Mouse (Mus musculus) stomach, embryonic 15.5 days (tissue): Measurements from ENCODE around the gene Tmem115. TPM values are rescaled to one million over a fixed set of nuclear protein-coding genes. Genes with fewer than 3 reads are reported as not detected.
A peak's percentile ranks its signal among the peaks of the same experiment; 100 is the strongest.

ENCODE experiments used
- ATAC-seq: fragments of 200-750 bp; cut with Nextera tagmentation; 2 replicates; pipeline ENCODE4 v1.8.0; 2017; ENCODE audit warnings: low read depth, moderate number of reproducible peaks, moderate TSS enrichment; ENCODE audit not compliant: insufficient read depth, low FRiP score
- H3K27ac ChIP-seq: fragments of 300-500 bp; sonication (generic); 2 replicates; pipeline ENCODE4 v1.5.1; 2015; ENCODE audit warnings: mild to moderate bottlenecking, inconsistent platforms
- H3K27me3 ChIP-seq: fragments of 300-500 bp; sonication (generic); replicated peaks from 2 replicates; pipeline ENCODE4 v1.6.1; 2015; ENCODE audit warnings: inconsistent platforms
- H3K36me3 ChIP-seq: fragments of 300-500 bp; sonication (generic); 2 replicates; pipeline ENCODE4 v1.6.1; 2015; ENCODE audit warnings: inconsistent platforms
- H3K4me1 ChIP-seq: fragments of 300-500 bp; sonication (generic); 2 replicates; pipeline ENCODE4 v1.6.1; 2015; ENCODE audit warnings: inconsistent platforms
- H3K4me2 ChIP-seq: fragments of 300-500 bp; sonication (generic); 2 replicates; pipeline ENCODE4 v1.6.1; 2015; ENCODE audit warnings: mild to moderate bottlenecking, inconsistent platforms
- H3K4me3 ChIP-seq: fragments of 300-500 bp; sonication (generic); replicated peaks from 2 replicates; pipeline ENCODE4 v1.5.1; 2015; ENCODE audit warnings: inconsistent platforms
- H3K9ac ChIP-seq: fragments of 300-500 bp; sonication (generic); 2 replicates; pipeline ENCODE4 v1.6.1; 2015; ENCODE audit warnings: inconsistent platforms
- H3K9me3 ChIP-seq: fragments of 300-500 bp; sonication (generic); 2 replicates; pipeline ENCODE4 v1.6.1; 2016; ENCODE audit warnings: inconsistent platforms
- WGBS: fragments of 180-500 bp; shearing (Covaris S2); methylation state at CpG from one replicate; pipeline ENCODE4 v1.1.7; 2015; 5-methylcytosine and 5-hydroxymethylcytosine counted together
- polyA plus RNA-seq: library from polyadenylated mRNA; unstranded; fragments of >200 nt; fragmentation: Nextera tagmentation; extraction: Ambion mirVana; gene quantifications from 2 replicates; pipeline ENCODE4 v1.2.1, GENCODE M21; 2015

The Tmem115 gene
- polyA plus RNA-seq, 1 experiment from 2014 or later = 43.2 TPM

- H3K27me3 ChIP-seq = peaks cover 24% of the 10 kb centered on the region
- peaks cover 22% of the 10 kb centered on the region for H3K4me1 ChIP-seq
- H3K9me3 ChIP-seq = no peaks in the 10 kb centered on the region
- no peak overlapping the region for H3K27ac ChIP-seq
- peak overlapping the region; percentile 42 for H3K4me3 ChIP-seq
- H3K4me2 ChIP-seq = peak overlapping the region; percentile 87
- H3K36me3 ChIP-seq = no peaks in the 10 kb centered on the region
- WGBS = 5% methylated on average over 44 of the region's 44 CpGs
- no peak overlapping the region for H3K9ac ChIP-seq
- ATAC-seq = peak; percentile 64
Observed at GRCm38 (mm10) chr9:107526198-107527026, 7.3 kb upstream of the Tmem115 start.

- Histone ChIP-seq H3K4me2 (peak overlapping the region; percentile 78), H3K27ac (peak overlapping the region; percentile 80), H3K27me3 (no peaks in the 10 kb centered on the region), H3K9ac (peak overlapping the region; percentile 54), H3K4me3 (peak overlapping the region; percentile 83), H3K4me1 (peaks cover 21% of the 10 kb centered on the region), H3K9me3 (no peaks in the 10 kb centered on the region), H3K36me3 (peaks cover 21% of the 10 kb centered on the region)
- ATAC-seq = peak; percentile 4
- under 1% methylated on average over 40 of the region's 40 CpGs for WGBS
Observed at GRCm38 (mm10) chr9:107534408-107535202, 860 bp downstream of the Tmem115 start.

- ATAC-seq = no peak
- 89% methylated on average over 7 of the region's 7 CpGs for WGBS
- peaks cover 27% of the 10 kb centered on the region for H3K36me3 ChIP-seq
- H3K27ac ChIP-seq = no peak overlapping the region
- no peaks in the 10 kb centered on the region for H3K9me3 ChIP-seq
- H3K4me1 ChIP-seq = peaks cover 39% of the 10 kb centered on the region
- H3K9ac ChIP-seq = no peak overlapping the region
- H3K4me2 ChIP-seq = no peak overlapping the region
- no peak overlapping the region for H3K4me3 ChIP-seq
- no peaks in the 10 kb centered on the region for H3K27me3 ChIP-seq
Observed at GRCm38 (mm10) chr9:107538231-107538630, 4.5 kb downstream of the Tmem115 start.

GRCm38 (mm10) chr9:107538711-107539110 is 5.0 kb downstream of the Tmem115 start:
- H3K9ac ChIP-seq = no peak overlapping the region
- no peak for ATAC-seq
- H3K36me3 ChIP-seq = peaks cover 30% of the 10 kb centered on the region
- H3K4me3 ChIP-seq = no peak overlapping the region
- 89% methylated on average over 3 of the region's 3 CpGs for WGBS
- H3K27me3 ChIP-seq = no peaks in the 10 kb centered on the region
- no peaks in the 10 kb centered on the region for H3K9me3 ChIP-seq
- H3K27ac ChIP-seq = no peak overlapping the region
- peaks cover 40% of the 10 kb centered on the region for H3K4me1 ChIP-seq
- no peak overlapping the region for H3K4me2 ChIP-seq

GRCm38 (mm10) chr9:107539940-107540339 is 6.2 kb downstream of the Tmem115 start:
- Histone ChIP-seq H3K4me1 (peaks cover 40% of the 10 kb centered on the region), H3K4me3 (no peak overlapping the region), H3K9ac (no peak overlapping the region), H3K27ac (no peak overlapping the region), H3K4me2 (no peak overlapping the region), H3K27me3 (no peaks in the 10 kb centered on the region), H3K9me3 (no peaks in the 10 kb centered on the region), H3K36me3 (peaks cover 34% of the 10 kb centered on the region)
- 92% methylated on average over 8 of the region's 8 CpGs for WGBS
- no peak for ATAC-seq

- WGBS = 62% methylated on average over 4 of the region's 4 CpGs
- Histone ChIP-seq H3K36me3 (peaks cover 34% of the 10 kb centered on the region), H3K4me2 (no peak overlapping the region; the same call in 1 of the 2 replicates), H3K9ac (no peak overlapping the region), H3K27ac (no peak overlapping the region), H3K27me3 (no peaks in the 10 kb centered on the region), H3K4me1 (peaks cover 36% of the 10 kb centered on the region), H3K4me3 (no peak overlapping the region), H3K9me3 (no peaks in the 10 kb centered on the region)
- ATAC-seq = no peak
Observed at GRCm38 (mm10) chr9:107540420-107540819, 6.7 kb downstream of the Tmem115 start.

- Histone ChIP-seq H3K4me2 (peak overlapping the region; percentile 90), H3K4me3 (peak overlapping the region; percentile 71), H3K36me3 (peaks cover 34% of the 10 kb centered on the region), H3K27ac (no peak overlapping the region), H3K27me3 (no peaks in the 10 kb centered on the region), H3K9me3 (no peaks in the 10 kb centered on the region), H3K4me1 (peaks cover 31% of the 10 kb centered on the region), H3K9ac (no peak overlapping the region)
- ATAC-seq = no peak
- 20% methylated on average over 10 of the region's 10 CpGs for WGBS
Observed at GRCm38 (mm10) chr9:107541005-107541404, 7.3 kb downstream of the Tmem115 start.

- Histone ChIP-seq H3K27me3 (no peaks in the 10 kb centered on the region), H3K36me3 (peaks cover 34% of the 10 kb centered on the region), H3K4me3 (peak within 1 kb of the TSS; percentile 71), H3K9ac (peak within 1 kb of the TSS; percentile 53; the same call in 1 of the 2 replicates), H3K4me2 (peak within 1 kb of the TSS; percentile 90), H3K27ac (peak within 1 kb of the TSS; percentile 77), H3K9me3 (no peaks in the 10 kb centered on the region), H3K4me1 (peaks cover 29% of the 10 kb centered on the region)
- peak; percentile 90 for ATAC-seq
- under 1% methylated on average over 46 of the region's 46 CpGs for WGBS
Observed at GRCm38 (mm10) chr9:107541474-107542351, 8.0 kb downstream of the Tmem115 start, which contains the start of the genes Cyb561d2 and Nprl2. TSS of gene Cyb561d2 (minus strand) at chr9:107542193. TSS of gene Nprl2 (plus strand) at chr9:107542226.

GRCm38 (mm10) chr9:107542352-107542686 is 8.6 kb downstream of the Tmem115 start:
- 3% methylated on average over 11 of the region's 11 CpGs for WGBS
- Histone ChIP-seq H3K27ac (peak overlapping the region; percentile 37; the same call in 1 of the 2 replicates), H3K4me3 (peak overlapping the region; percentile 71), H3K4me2 (peak overlapping the region; percentile 90), H3K4me1 (peaks cover 30% of the 10 kb centered on the region), H3K9me3 (no peaks in the 10 kb centered on the region), H3K27me3 (no peaks in the 10 kb centered on the region), H3K9ac (peak overlapping the region; percentile 39; the same call in 1 of the 2 replicates), H3K36me3 (peaks cover 34% of the 10 kb centered on the region)
- no peak for ATAC-seq

GRCm38 (mm10) chr9:107542721-107543120 is 9.0 kb downstream of the Tmem115 start:
- H3K27me3 ChIP-seq = no peaks in the 10 kb centered on the region
- no peaks in the 10 kb centered on the region for H3K9me3 ChIP-seq
- no peak for ATAC-seq
- H3K27ac ChIP-seq = no peak overlapping the region
- peaks cover 31% of the 10 kb centered on the region for H3K4me1 ChIP-seq
- WGBS = 31% methylated on average over 8 of the region's 8 CpGs
- peak overlapping the region; percentile 71 for H3K4me3 ChIP-seq
- H3K36me3 ChIP-seq = peaks cover 30% of the 10 kb centered on the region
- peak overlapping the region; percentile 39; the same call in 1 of the 2 replicates for H3K9ac ChIP-seq
- H3K4me2 ChIP-seq = peak overlapping the region; percentile 90

GRCm38 (mm10) chr9:107543299-107543698 is 9.6 kb downstream of the Tmem115 start:
- Histone ChIP-seq H3K4me3 (no peak overlapping the region), H3K27ac (no peak overlapping the region), H3K9ac (no peak overlapping the region), H3K9me3 (no peaks in the 10 kb centered on the region), H3K4me2 (no peak overlapping the region), H3K27me3 (no peaks in the 10 kb centered on the region), H3K36me3 (peaks cover 25% of the 10 kb centered on the region), H3K4me1 (peaks cover 31% of the 10 kb centered on the region)
- 87% methylated on average over 11 of the region's 11 CpGs for WGBS
- ATAC-seq = no peak
